Mouse (Mus musculus) thymus, adult 2 months (tissue): ENCODE results near the gene Psmd2.

Source experiments
- CTCF ChIP-seq: fragments of 200-500 bp; IDR thresholded peaks from 2 replicates; pipeline ENCODE4 v1.5.1; 2012; ENCODE audit warnings: mild to moderate bottlenecking, control low read depth, low read length, moderate library complexity, borderline replicate concordance; ENCODE audit not compliant: control insufficient read depth, poor library complexity, insufficient read depth; ENCODE audit errors: extremely low read depth
- POLR2A ChIP-seq: fragments of 200-500 bp; IDR thresholded peaks from 2 replicates; pipeline ENCODE4 v1.6.1; 2012; ENCODE audit warnings: mild to moderate bottlenecking, low read length, control low read depth, moderate library complexity; ENCODE audit not compliant: control insufficient read depth, poor library complexity, insufficient read depth; ENCODE audit errors: extremely low read depth

DNA sequence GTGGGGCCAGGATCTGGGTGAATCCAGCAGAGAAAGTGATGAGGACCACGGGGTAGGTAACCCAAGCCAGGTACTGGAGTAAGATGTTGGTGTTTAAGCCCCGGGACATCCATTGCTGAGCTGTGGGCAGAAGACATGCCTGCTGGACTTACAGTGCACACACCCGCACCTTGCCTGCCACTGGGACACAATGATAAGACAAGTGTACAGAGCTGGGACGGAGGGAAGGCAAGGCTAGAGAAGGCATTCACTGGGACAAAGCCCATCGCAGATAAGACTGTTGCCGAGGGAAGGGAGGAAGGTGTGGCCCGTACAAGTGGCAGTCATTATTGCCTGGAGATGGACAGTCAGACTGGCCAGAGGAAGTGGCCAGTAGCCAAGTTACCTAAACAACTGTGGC lies 61.4 kb downstream of the Psmd2 start:
- TF ChIP-seq CTCF (no peak), POLR2A (no peak)
